16 mouse cellular contexts compared by ENCODE assay signal in genomic region chr1:34284979-34285378, GRCm38 (mm10).
"Had no signal": no experiment of that assay in that cellular context is flagged by ENCODE, and none has a peak within 500 bp of the region (broad histone marks: within the 10 kb centered on the region; RNA-seq: fewer than 3 reads in every experiment).

No protein-coding gene starts in this region.

- DNase-seq: kidney, postnatal 25 days; layer of hippocampus, adult 9-11 months; layer of hippocampus, postnatal 36 days; liver; liver, embryonic 13.5 days; liver, postnatal 0 days; lung, postnatal 36 days; right cerebral cortex, postnatal 4 days; thymus, adult 2 months; thymus, postnatal 25 days had no signal

- H3K9ac ChIP-seq: kidney, embryonic 15.5 days; limb, embryonic 12.5 days; liver, embryonic 13.5 days; liver, postnatal 0 days; midbrain, embryonic 15.5 days; neural tube, embryonic 12.5 days; stomach, embryonic 15.5 days had no signal

- H3K9me3 ChIP-seq: kidney, embryonic 15.5 days; limb, embryonic 12.5 days; liver, embryonic 13.5 days; midbrain, embryonic 10.5 days; midbrain, embryonic 15.5 days; neural tube, embryonic 12.5 days; stomach, embryonic 15.5 days had no signal

- H3K4me1 ChIP-seq: limb, embryonic 12.5 days; midbrain, embryonic 10.5 days; midbrain, embryonic 15.5 days; neural tube, embryonic 12.5 days; stomach, embryonic 15.5 days had no signal

- H3K27me3 ChIP-seq: kidney, embryonic 15.5 days; limb, embryonic 12.5 days; liver, embryonic 13.5 days; midbrain, embryonic 15.5 days; neural tube, embryonic 12.5 days; stomach, embryonic 15.5 days had no signal

- ATAC-seq: liver, postnatal 0 days; midbrain, embryonic 15.5 days had no signal

- H3K27ac ChIP-seq: kidney, embryonic 15.5 days; limb, embryonic 12.5 days; liver, embryonic 13.5 days; midbrain, embryonic 10.5 days; midbrain, embryonic 15.5 days; neural tube, embryonic 12.5 days; stomach, embryonic 15.5 days had no signal

- H3K4me3 ChIP-seq: kidney, embryonic 15.5 days; limb, embryonic 12.5 days; liver, embryonic 13.5 days; midbrain, embryonic 10.5 days; midbrain, embryonic 15.5 days; neural tube, embryonic 12.5 days; stomach, embryonic 15.5 days had no signal
